Mouse (Mus musculus) gastrocnemius, postnatal 10 days (tissue): ENCODE results near the gene Arhgap10. TPM values are rescaled to one million over a fixed set of nuclear protein-coding genes. Genes with fewer than 3 reads are reported as not detected.

Experiments used
- DNase-seq: peaks from one replicate; pipeline ENCODE4 v3.0.0; 2021; ENCODE audit warnings: mixed read lengths
- total RNA-seq, 2 experiments: library from RNA; stranded (reverse); gene quantifications; 2 replicates each; pipeline ENCODE4 v1.2.3; 2021

Arhgap10 gene
- total RNA-seq, 2 experiments from 2014 or later: 56.8 to 57.2 TPM

DNA sequence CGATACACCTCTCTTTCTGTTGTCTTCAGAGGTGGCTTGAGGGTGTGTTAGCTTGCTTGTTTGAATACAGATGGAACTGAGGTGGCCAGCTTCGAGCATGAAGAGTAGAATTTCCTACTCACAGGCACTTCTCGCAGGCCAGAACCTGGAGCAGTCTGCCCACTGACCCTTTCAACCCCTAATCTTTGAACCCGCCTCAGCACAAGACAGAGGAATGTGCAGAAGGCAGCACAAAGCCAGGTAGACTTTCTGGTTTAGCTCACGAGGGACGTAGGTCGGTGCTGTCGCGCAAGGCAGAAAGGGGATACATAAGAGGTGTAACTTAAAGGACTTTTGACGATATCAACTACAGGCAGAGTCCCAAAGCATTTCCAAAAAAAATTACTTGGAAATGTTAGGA, 908 bp downstream of the Arhgap10 start:
- no peak for DNase-seq

DNA sequence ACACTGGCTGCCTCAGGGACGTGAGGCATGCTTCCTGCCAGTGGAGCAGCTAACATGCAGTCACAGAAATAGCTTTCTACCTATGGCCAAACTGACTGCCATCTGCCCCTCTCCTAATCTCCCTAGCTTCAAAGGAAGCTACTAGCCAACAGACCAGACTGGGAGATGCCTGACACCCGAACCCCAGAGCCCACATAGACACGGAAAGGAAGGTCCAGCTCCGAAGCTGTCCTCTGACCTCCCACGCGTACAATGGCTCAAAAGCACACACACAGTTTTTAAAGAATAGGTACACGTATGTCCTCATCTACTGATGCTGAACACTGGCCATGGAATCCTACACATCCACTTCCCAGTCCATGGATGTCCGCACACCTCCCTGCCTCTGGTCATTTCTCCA, 2.0 kb downstream of the Arhgap10 start:
- DNase-seq: no peak

DNA sequence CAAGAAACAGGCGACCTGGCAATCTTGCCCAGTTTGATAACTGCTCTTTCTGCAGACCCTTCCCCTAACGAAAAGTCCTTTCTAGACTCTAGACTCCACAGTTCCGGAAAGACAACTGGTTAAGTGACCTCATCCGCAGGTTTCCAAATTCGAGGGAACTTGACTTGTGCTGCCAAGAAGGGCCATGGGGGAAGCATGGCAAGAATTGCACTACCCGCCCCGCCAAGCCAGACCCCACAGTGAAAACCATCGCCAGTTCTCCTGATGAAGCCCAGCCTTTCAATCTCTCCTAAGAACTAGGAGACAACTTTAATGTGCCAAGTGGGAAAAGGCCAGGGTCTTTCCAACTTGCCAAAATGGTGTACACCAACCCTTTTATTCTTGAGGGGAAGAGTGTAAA, 2.6 kb downstream of the Arhgap10 start:
- no peak for DNase-seq

DNA sequence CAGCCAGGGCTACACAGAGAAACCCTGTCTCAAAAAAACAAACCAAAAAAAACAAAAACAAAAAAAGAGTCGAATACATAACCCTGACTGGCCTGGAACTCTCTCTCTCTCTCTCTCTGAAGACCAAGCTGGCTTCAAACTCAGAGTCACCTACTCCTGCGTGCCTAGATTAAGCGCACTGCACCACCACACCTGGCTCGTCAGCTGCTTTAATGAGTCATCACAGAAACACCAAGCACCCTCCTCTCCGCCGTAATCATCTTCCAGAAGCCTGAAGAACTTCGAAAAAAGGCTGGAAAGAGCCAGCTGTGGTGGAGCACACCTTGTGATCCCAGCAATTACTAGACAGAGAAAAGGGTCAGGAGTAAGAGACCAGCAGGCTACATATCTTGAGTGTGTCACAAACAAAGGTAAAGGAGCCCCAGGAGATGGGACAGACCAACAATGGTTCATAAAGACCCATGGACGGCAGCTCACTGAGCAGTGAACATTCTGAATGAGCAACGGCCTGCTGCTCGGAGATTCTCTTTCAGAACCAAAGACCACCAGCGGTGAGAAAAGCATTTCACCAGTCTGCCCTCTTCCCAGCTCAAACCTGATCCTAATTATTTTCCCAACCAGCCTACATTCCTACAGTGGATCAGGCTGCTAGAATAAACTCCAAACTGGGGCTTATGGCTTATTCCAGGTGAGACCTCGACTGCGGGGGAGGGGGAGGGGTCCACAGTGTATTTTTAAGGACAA, 5.8 kb downstream of the Arhgap10 start:
- DNase-seq: no peak

DNA sequence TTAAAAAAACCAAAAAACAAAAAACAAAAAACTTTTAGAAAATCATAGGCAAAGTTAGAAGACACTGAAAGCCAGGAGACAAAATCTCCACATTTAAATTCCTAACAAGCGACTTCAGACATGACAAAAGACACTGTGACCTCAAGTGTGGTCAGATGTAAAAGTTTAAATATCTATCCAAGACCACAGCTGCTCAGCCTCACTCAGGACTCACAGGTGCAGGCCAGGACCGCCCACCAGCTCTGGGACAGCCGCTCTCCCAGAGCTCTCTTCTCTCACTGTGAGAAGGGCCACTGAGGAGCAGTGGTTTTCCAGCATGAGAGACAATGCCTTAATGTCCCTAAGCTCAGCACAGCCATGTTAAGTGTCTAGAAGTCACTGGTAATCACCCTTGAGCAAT, 7.3 kb downstream of the Arhgap10 start:
- no peak for DNase-seq

DNA sequence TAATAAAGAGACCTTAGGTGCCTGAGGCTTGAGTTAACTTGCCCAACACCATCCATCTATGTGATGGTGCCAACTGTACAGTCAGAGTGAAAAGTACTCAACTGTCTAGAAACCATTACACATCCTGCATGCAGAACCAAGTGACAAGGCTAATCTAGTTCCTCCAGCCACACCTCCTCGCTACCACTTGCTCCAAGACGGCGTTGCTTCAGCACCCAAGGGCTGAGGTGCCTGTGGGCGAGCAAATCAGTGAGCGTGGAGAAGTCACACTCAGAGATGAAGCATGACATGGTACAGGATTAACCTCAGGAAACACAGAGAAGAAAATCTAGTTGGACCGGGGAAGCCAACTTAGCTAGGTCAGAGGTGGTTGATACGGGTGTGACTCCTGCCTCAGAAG, 8.7 kb downstream of the Arhgap10 start:
- DNase-seq: no peak

DNA sequence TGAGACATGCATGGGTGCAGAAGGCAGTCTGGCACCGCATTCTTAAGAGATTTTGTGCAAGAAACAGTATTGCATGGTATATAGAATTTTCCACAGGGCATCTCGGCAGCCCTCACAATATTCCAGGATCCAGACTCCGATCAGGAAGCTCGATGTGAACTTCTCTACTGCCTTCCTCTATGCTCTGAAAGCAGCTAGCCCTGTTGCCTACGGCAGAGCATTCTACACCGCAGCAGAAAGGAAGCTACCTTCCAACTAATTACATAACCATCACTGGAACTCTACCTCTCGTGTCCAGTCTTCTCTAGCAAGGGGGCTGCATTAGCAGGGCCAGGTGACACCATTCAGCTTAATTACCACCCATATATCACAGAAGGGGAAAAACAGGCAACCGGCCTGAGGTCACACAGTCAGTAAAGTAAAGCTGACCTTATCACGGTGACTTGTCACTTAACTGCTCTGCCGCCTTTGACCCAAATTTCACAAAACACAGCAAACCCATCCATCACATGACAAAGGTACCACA, 10.2 kb downstream of the Arhgap10 start:
- no peak for DNase-seq

DNA sequence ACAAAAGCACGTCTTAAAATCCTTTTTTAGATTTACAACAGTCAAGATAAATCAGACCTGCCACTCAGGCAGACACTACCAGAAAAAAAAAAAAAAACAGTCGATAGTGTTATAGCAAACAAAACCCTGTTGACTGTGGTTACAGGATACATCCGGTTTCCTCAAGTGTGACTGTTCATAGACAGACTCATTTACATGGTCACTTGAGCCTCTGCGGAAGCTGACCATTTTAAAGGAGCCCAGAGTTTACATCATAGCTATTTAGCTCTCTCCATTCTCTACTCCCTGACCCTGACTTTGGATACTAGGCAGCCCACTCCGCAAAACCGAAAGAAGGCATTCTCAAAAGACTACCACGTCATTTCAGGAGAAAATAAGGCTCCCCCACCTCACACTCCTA, 11.2 kb downstream of the Arhgap10 start:
- DNase-seq: no peak

DNA sequence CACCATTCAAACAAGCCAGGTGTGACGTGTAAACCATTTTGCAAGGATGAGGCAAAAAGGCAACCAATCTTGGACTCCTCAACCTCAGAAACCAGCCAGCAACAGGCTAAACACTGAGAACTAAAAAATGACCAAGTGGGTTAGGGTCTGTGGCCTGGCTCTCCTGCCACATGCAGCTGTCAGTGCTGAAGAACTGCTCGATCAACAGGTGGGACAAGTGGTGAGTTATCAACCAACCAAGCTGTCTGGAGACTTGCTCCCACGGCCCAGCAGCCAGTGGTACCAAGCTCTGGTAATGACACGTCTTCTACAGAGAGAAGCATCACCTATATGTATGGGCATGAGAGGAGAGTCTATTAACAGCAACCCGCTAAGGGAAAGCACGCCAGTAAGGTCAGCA, 15.2 kb downstream of the Arhgap10 start:
- no peak for DNase-seq

DNA sequence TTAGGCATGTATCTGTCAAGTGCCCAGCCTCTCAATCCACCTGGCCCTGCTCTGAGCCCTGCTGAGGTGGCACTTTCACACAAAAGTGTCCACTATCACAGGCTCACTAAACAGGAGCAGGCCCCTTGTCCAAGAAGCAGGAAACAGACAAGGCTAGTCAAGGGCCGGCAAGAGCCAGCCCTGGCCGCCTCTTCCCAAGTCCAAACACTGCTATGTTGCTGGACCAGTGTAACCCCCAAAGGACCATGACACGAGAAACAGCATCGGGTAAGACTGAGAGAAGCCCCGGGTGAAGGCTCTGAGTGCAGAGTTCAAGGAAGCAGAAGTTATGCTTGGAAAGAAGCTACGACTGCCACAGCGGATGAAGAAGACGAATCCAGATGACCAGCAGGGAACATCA, 16.6 kb downstream of the Arhgap10 start:
- no peak for DNase-seq

DNA sequence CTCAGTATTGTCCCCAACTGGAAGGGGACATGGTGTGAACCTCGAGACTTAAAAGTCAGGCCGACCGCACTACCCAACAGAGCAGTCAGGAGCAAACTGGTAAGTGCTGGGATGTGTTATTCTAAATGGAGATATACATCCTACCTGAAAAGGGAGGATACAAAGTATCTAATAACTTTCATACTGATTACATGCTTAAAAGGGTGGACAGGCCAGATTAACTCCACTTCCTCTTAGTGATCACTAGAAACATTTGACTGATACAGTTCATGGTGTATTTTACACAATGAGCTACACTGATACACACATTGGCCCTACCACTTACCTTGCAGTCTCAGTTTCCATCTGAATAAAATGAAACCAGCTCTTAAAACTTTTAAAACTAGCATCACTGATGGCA, 17.5 kb downstream of the Arhgap10 start:
- no peak for DNase-seq

DNA sequence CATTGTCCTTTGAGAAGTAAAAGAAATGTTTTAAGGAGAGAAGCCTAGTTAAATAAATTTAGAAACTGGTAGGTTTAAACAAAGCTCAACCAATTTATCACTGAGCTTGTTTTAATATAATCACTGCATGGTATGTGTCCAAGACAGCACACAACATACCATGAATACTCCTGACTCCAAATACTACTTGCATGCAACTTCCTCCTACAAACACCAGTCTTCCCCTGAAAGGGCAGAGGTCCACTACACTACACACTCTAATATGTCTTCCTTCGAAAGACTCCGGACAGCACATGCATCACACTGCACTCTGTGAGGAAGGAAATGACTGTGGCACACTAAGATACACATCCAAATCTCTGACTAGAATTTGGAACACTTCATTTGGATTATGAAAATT, 20.3 kb downstream of the Arhgap10 start:
- no peak for DNase-seq

DNA sequence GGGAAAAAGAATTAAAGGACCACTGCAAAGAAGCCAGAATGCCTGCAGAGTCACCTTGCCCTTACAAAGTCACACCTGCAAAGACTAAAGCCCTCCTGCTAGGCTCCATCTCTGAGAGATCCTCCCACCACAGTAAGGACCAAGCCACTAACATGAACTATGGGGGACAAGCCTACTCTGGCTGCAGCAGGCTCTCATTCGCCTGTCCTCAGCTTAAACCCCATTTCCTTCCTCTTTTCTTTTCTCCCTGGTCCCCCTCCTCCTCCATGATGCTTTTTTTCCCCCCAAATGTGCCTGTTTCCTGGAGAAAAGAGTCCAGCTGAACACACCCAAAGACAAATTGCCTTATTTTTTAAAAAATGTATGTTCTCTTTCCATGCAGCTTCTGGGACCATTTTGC, 21.5 kb downstream of the Arhgap10 start:
- DNase-seq: no peak

DNA sequence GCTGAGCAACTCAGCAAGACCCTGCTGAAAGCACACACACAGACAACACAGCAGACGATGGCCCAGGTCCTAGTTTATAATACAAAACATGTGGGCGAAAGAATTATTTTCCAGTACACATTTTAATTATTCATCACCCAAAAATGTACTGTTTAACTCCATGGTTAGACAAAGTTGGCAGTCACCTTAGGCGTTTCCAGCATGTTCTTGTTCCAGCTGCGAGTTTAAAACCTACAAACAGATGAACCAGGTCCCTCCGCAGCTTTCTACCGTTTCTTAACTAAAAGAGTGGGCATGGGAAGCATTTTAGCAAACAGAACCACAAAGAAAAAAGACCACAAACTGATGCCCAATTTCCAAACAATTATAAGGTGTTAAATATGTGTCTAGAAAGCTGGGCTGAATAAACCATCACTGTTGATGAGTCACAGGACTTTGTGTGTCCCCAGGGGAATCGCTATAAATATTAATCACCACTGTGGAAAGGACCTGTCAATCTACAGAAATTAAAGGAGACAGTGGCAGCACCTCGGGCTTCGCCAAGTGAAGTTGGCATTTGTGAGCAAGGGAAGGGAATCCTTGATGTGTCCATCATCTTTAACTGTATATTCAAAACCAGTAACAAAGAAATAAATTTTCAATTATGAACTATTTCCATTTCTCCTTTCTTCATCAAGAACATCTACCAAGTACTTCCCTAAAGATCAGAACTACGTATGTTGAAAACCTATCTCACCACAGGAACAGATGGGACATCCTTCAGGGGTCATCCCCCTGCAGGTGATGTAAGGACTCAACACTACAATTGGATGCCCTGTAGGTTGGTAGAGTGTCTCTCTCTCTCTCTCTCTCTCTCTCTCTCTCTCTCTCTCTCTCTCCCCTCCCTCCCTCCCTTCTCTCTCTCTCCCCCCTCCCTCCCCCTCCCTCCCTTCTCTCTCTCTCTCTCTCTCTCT, 23.1 kb downstream of the Arhgap10 start:
- no peak for DNase-seq

DNA sequence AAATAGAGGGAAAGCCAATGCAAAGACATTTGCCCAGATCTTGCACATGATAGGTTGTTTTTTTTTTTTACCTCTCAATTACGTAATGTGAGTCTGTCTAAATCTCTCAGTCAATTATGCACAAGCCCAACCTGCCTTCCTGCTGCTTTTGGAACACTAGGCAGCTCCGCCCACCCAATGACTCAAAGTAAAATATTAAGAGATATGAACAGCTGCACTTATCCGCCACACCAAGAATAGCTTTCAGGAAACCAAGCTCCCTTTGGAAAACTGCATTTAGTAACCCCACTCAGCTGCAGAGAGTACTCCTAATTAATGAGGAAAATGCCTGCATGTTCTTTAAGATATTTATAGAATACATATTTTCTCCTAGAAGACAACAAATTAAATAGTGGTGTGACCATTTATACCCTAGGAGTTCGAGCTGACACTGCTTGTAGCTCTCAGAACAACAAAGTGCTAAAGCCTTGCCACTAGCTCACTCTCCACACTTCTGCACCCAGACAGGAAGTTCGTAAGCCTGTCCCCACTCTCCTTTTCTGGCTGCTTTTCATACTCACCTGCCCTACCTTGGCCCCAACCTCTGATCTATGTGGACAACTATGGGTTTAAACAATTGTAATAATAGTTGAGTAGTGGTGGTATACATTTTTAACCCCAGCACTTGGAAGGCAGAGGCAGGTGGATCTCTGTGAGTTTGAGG, 25.2 kb downstream of the Arhgap10 start:
- peak; percentile 39 for DNase-seq

DNA sequence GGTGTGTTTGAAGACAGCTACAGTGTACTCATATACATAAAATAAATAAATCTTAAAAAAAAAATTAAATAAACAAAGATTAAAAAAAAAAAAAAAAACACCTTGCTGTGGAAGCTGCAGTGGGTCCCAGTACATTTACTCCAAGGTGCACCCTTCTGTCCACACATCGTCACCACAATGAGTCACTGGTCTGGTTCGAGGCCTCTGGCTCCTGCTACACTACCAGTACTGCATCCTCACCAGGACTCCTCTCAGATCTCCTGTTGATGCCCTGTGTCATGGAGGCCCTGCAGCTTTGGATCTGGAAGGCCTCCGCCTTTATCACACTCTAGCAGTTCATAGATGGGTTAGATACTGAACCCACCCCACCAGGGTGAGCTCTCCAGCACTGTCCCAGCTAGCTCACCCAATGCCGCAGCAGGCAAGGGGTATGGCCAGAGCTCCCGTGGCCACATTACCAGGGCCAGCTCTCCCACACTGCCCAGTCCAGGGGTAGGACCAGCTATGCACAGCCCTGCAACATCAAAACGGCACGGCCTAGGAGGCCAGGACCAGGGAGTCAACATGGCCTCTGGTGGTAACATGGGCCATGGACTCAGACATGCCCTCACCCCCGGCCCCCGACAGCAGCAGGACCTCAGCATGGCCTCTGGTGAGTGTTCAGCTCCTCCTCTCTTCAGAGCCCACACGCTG, 26.4 kb downstream of the Arhgap10 start:
- DNase-seq: no peak

DNA sequence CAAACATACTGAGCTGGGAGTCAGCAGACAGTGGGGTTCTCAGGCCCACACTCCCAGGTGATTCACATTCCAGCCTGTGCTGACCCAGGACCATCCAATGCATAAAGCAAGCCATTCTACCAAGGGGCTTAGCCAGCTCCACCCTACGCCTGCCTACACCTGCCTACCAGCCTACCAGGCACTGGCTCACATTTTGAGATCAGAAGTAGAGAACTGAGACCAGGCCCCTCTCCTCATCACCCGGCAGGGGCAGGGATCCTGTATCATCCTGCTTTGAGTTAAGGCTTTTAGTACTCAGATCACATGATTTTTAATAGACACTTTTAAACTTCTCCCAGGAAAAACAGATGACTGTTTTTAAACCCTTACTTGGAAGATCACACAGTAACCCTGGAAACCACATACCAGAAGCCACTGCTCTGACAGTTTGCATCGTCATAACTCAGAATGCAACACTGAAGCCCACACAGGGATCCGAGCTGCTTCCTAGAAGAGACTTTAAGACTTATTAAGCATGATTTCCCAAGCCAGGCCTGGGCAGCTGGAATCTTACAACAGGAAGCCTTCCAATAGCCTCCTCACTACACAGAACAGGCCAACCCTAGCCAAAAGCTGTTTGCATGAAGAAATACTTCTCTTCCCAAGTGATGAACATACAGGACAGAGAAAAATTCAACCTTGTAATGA, 27.5 kb downstream of the Arhgap10 start:
- no peak for DNase-seq

DNA sequence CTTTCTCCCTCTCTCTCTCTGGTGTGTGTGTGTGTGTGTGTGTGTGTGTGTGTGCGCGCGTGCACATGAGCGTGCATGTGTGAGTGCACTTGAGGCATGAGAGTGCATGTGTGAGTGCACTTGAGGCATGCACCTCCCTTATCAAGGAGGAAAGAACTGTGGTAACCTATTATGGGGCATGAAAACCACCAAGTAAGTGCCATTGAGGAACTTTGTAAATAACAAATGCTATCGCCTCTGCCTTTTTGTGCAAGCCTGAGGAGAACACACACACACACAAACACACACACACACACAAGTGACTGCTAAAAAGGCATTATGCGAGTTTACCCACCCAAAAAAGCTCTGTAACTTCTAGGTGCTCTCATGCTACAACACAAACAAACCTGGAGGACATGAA, 28.5 kb downstream of the Arhgap10 start:
- DNase-seq: no peak

DNA sequence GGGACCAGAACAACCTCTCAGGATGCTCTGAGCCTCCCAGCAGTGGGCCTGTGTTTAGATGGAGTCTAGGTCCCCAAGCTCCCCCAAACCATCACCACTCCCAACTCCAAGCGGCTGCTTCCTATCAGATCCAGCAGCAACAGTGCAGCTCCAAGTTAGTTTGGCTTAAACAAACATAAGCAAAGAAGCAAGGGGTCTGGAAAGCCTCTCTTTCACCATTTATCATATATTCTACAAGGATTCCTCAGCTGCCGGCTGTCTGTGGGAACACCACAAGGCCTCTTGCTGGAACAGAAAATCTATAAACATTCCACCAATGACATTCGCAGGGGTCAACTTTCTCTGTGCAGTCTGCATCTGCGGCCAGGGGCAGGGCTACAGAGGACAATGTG, 29.5 kb downstream of the Arhgap10 start:
- no peak for DNase-seq

DNA sequence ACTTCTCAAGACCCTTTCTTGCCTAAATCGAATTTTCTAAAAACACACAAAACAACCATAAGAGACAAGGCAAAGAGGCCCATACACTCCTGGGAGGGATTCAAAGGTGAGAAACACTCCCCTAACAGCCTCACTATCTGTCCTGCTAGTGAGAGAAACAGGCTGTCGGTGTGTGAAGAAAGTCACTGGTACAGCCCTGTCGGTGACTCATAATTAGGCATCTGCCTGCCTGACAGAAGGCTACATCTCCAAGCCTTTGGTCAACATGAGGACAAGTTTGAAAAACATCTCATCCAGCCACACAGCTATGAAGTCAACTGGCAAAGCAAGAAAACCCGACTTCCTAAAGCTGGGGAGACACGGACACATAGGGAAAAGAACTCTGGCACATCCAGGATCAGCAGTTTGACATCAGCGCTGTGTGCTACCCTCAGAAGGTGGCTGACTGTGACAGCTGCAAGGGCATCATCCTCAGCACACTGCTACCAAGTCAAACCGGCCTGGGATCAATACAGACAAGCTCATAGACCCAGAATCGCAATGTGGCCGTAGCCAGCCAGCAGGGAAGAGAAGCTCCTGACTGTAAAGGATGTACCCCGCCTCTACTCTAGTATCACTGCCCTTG, 30.1 kb downstream of the Arhgap10 start:
- no peak for DNase-seq

DNA sequence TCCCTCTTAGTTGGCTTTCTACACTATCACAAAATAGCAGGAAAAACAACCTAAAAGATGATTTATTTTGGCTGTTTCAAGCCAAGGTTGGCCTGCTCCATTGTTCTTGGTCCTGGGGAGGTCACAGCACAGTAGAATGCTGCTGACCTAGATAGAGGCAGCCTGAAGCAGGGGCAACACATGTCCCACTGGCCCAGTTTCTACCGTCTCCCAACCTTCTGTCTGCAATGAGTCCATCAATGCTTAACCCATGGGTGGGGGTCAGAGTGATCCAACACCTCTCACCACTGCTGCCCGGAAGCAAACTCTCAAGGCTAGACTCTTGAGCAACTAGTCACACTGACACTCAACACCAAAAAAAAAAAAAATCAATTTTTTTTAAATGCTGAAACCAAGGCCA, 31.0 kb downstream of the Arhgap10 start:
- no peak for DNase-seq
